Mouse (Mus musculus) myocyte (in vitro differentiated cells): ENCODE measurements around the gene Rab25.

Experiments
- CEBPB ChIP-seq: IDR thresholded peaks from 2 replicates; pipeline ENCODE4 v1.6.1; 2011; ENCODE audit warnings: mild to moderate bottlenecking, moderate library complexity; ENCODE audit not compliant: poor library complexity, insufficient read depth, severe bottlenecking
- MYOD1 ChIP-seq, 3 experiments: IDR thresholded peaks; one replicate each; pipeline ENCODE4 v1.6.1; 2011; ENCODE audit warnings: control low read depth in 2 of 3, low read depth in 2 of 3, mild to moderate bottlenecking in 2 of 3, moderate library complexity in 1 of 3; ENCODE audit not compliant: insufficient read length in 2 of 3, control insufficient read depth in 1 of 3
- POLR2A ChIP-seq: IDR thresholded peaks from one replicate; pipeline ENCODE4 v1.6.1; 2011; ENCODE audit warnings: low read depth, mild to moderate bottlenecking, control low read depth, moderate library complexity; ENCODE audit not compliant: insufficient read length
- REST ChIP-seq: IDR thresholded peaks from one replicate; pipeline ENCODE4 v1.6.1; 2011; ENCODE audit warnings: mild to moderate bottlenecking, control low read depth, moderate library complexity; ENCODE audit not compliant: insufficient read depth, insufficient read length

GRCm38 (mm10) chr3:88555069-88555605 is 7.0 kb upstream of the Rab25 start:
- no peak for TF ChIP-seq REST
- TF ChIP-seq POLR2A: no peak
- no peak for TF ChIP-seq CEBPB
- TF ChIP-seq MYOD1 (IDR thresholded peaks at IDR 0.05; ENCODE audit: control insufficient read depth in 1 of 3, insufficient read length in 2 of 3, low read depth in 2 of 3): no peak
